Mouse (Mus musculus): ENCODE data around the gene Cactin. TPM values are rescaled to one million over a fixed set of nuclear protein-coding genes. Genes with fewer than 3 reads are reported as not detected.

Gene Cactin
- polyA plus RNA-seq, 1 experiment: 20.0 TPM

- H3K27ac ChIP-seq (ENCODE audit: insufficient read depth, low read length): no peak overlapping the region
- no peak for TF ChIP-seq CTCF (IDR thresholded peaks at IDR 0.05; ENCODE audit: borderline replicate concordance, insufficient read depth, low read length)
- no peak for TF ChIP-seq POLR2A (IDR thresholded peaks at IDR 0.05; ENCODE audit: low read depth, low read length)
- no peak overlapping the region for H3K4me3 ChIP-seq (ENCODE audit: insufficient read depth, low read length)
- H3K4me1 ChIP-seq (ENCODE audit: control insufficient read depth, insufficient read depth, low read length): peaks cover 3% of the 10 kb centered on the region; the same call in 1 of the 2 replicates
Measured at GRCm38 (mm10) chr10:81315587-81315986, 5.3 kb upstream of the Cactin start.

GRCm38 (mm10) chr10:81316338-81317060 lies 4.4 kb upstream of the Cactin start:
- Histone ChIP-seq H3K4me3 (ENCODE audit: insufficient read depth, low read length) (no peak overlapping the region), H3K4me1 (ENCODE audit: control insufficient read depth, insufficient read depth, low read length) (peaks cover 3% of the 10 kb centered on the region; the same call in 1 of the 2 replicates), H3K27ac (ENCODE audit: insufficient read depth, low read length) (no peak overlapping the region)
- TF ChIP-seq POLR2A (IDR thresholded peaks at IDR 0.05; ENCODE audit: low read depth, low read length) (no peak), CTCF (IDR thresholded peaks at IDR 0.05; ENCODE audit: borderline replicate concordance, insufficient read depth, low read length) (peak; percentile 60; the same call in 1 of the 2 replicates)

GRCm38 (mm10) chr10:81317273-81317672 lies 3.6 kb upstream of the Cactin start:
- Histone ChIP-seq H3K27ac (ENCODE audit: insufficient read depth, low read length) (no peak overlapping the region), H3K4me3 (ENCODE audit: insufficient read depth, low read length) (no peak overlapping the region), H3K4me1 (ENCODE audit: control insufficient read depth, insufficient read depth, low read length) (peaks cover 3% of the 10 kb centered on the region; the same call in 1 of the 2 replicates)
- TF ChIP-seq POLR2A (IDR thresholded peaks at IDR 0.05; ENCODE audit: low read depth, low read length) (no peak), CTCF (IDR thresholded peaks at IDR 0.05; ENCODE audit: borderline replicate concordance, insufficient read depth, low read length) (no peak)

- Histone ChIP-seq H3K4me1 (ENCODE audit: control insufficient read depth, insufficient read depth, low read length) (peaks cover 3% of the 10 kb centered on the region; the same call in 1 of the 2 replicates), H3K4me3 (ENCODE audit: insufficient read depth, low read length) (no peak overlapping the region), H3K27ac (ENCODE audit: insufficient read depth, low read length) (no peak overlapping the region; the same call in 1 of the 2 replicates)
- TF ChIP-seq POLR2A (IDR thresholded peaks at IDR 0.05; ENCODE audit: low read depth, low read length) (no peak), CTCF (IDR thresholded peaks at IDR 0.05; ENCODE audit: borderline replicate concordance, insufficient read depth, low read length) (no peak)
Measured at GRCm38 (mm10) chr10:81318589-81319329, 2.1 kb upstream of the Cactin start.

- H3K4me3 ChIP-seq (ENCODE audit: insufficient read depth, low read length): peak overlapping the region; percentile 72
- TF ChIP-seq POLR2A (IDR thresholded peaks at IDR 0.05; ENCODE audit: low read depth, low read length): no peak
- TF ChIP-seq CTCF (IDR thresholded peaks at IDR 0.05; ENCODE audit: borderline replicate concordance, insufficient read depth, low read length): no peak
- H3K27ac ChIP-seq (ENCODE audit: insufficient read depth, low read length): peak overlapping the region; percentile 77
- H3K4me1 ChIP-seq (ENCODE audit: control insufficient read depth, insufficient read depth, low read length): peaks cover 3% of the 10 kb centered on the region; the same call in 1 of the 2 replicates
Measured at GRCm38 (mm10) chr10:81319330-81319699, 1.6 kb upstream of the Cactin start.

- TF ChIP-seq POLR2A (IDR thresholded peaks at IDR 0.05; ENCODE audit: low read depth, low read length): peak; percentile 52
- TF ChIP-seq CTCF (IDR thresholded peaks at IDR 0.05; ENCODE audit: borderline replicate concordance, insufficient read depth, low read length): no peak
- Histone ChIP-seq H3K4me3 (ENCODE audit: insufficient read depth, low read length) (peak overlapping the region; percentile 72), H3K4me1 (ENCODE audit: control insufficient read depth, insufficient read depth, low read length) (peaks cover 3% of the 10 kb centered on the region; the same call in 1 of the 2 replicates), H3K27ac (ENCODE audit: insufficient read depth, low read length) (peak overlapping the region; percentile 77)
Measured at GRCm38 (mm10) chr10:81319741-81320549, 958 bp upstream of the Cactin start.

GRCm38 (mm10) chr10:81321436-81321835 lies 533 bp downstream of the Cactin start:
- TF ChIP-seq CTCF (IDR thresholded peaks at IDR 0.05; ENCODE audit: borderline replicate concordance, insufficient read depth, low read length) (no peak), POLR2A (IDR thresholded peaks at IDR 0.05; ENCODE audit: low read depth, low read length) (no peak)
- H3K4me1 ChIP-seq (ENCODE audit: control insufficient read depth, insufficient read depth, low read length): peaks cover 3% of the 10 kb centered on the region; the same call in 1 of the 2 replicates
- H3K4me3 ChIP-seq (ENCODE audit: insufficient read depth, low read length): peak overlapping the region; percentile 79
- peak overlapping the region; percentile 32 for H3K27ac ChIP-seq (ENCODE audit: insufficient read depth, low read length)

- Histone ChIP-seq H3K4me3 (ENCODE audit: insufficient read depth, low read length) (peak overlapping the region; percentile 79; the same call in 1 of the 2 replicates), H3K4me1 (ENCODE audit: control insufficient read depth, insufficient read depth, low read length) (peaks cover 3% of the 10 kb centered on the region; the same call in 1 of the 2 replicates), H3K27ac (ENCODE audit: insufficient read depth, low read length) (no peak overlapping the region)
- no peak for TF ChIP-seq CTCF (IDR thresholded peaks at IDR 0.05; ENCODE audit: borderline replicate concordance, insufficient read depth, low read length)
- TF ChIP-seq POLR2A (IDR thresholded peaks at IDR 0.05; ENCODE audit: low read depth, low read length): no peak
Measured at GRCm38 (mm10) chr10:81322444-81322843, 1.5 kb downstream of the Cactin start.

- TF ChIP-seq POLR2A (IDR thresholded peaks at IDR 0.05; ENCODE audit: low read depth, low read length) (no peak), CTCF (IDR thresholded peaks at IDR 0.05; ENCODE audit: borderline replicate concordance, insufficient read depth, low read length) (no peak)
- Histone ChIP-seq H3K4me3 (ENCODE audit: insufficient read depth, low read length) (no peak overlapping the region), H3K27ac (ENCODE audit: insufficient read depth, low read length) (no peak overlapping the region), H3K4me1 (ENCODE audit: control insufficient read depth, insufficient read depth, low read length) (peaks cover 3% of the 10 kb centered on the region; the same call in 1 of the 2 replicates)
Measured at GRCm38 (mm10) chr10:81323141-81323775, 2.4 kb downstream of the Cactin start.

Data from embryonic fibroblast, embryonic 13.5 days (primary cell).